Mouse (Mus musculus): ENCODE data around the gene Mycbpap.

- no peak for TF ChIP-seq CTCF (conservative IDR thresholded peaks at IDR 0.05 in 1 of 2, IDR thresholded peaks at IDR 0.05 in 1 of 2; ENCODE audit: low read depth in 2 of 2, low read length in 2 of 2)
- TF ChIP-seq NELFE (IDR thresholded peaks at IDR 0.05; ENCODE audit: low read depth, low read length), result no peak
- TF ChIP-seq MYC (IDR thresholded peaks at IDR 0.05; ENCODE audit: low read depth, low read length), result no peak
- no peak for TF ChIP-seq EP300 (IDR thresholded peaks at IDR 0.05; ENCODE audit: low read length)
- TF ChIP-seq MAFK (IDR thresholded peaks at IDR 0.05; ENCODE audit: insufficient replicate concordance, low read length), result no peak
- no peak for TF ChIP-seq RAD21 (IDR thresholded peaks at IDR 0.05; ENCODE audit: low read depth, low read length)
- TF ChIP-seq KAT2A (IDR thresholded peaks at IDR 0.05; ENCODE audit: insufficient replicate concordance, low read length), result no peak
- no peak for TF ChIP-seq USF1 (IDR thresholded peaks at IDR 0.05; ENCODE audit: low read depth, low read length)
- no peak for TF ChIP-seq MXI1 (IDR thresholded peaks at IDR 0.05; ENCODE audit: low read depth, low read length)
- TF ChIP-seq POLR2A (IDR thresholded peaks at IDR 0.05; ENCODE audit: low read depth, low read length), result no peak
Measured at GRCm38 (mm10) chr11:94543344-94543743, 21.8 kb upstream of the Mycbpap start.

Measured in CH12.LX (cell line).